Mouse (Mus musculus) C2C12 (cell line): ENCODE measurements around the gene Amer2.

ENCODE experiments used
- CTCF ChIP-seq: IDR thresholded peaks from one replicate; pipeline ENCODE4 v1.5.1; 2011; ENCODE audit not compliant: control insufficient read depth, insufficient read depth, insufficient read length
- MAX ChIP-seq: IDR thresholded peaks from one replicate; pipeline ENCODE4 v1.6.1; 2011; ENCODE audit warnings: mild to moderate bottlenecking, control low read depth
- USF1 ChIP-seq: IDR thresholded peaks from one replicate; pipeline ENCODE4 v1.6.1; 2011; ENCODE audit warnings: low read depth, mild to moderate bottlenecking, control low read depth, moderate library complexity

- TF ChIP-seq USF1 (no peak), CTCF (no peak), MAX (no peak)
Observed at GRCm38 (mm10) chr14:60383816-60384215, 10.8 kb downstream of the Amer2 start.
